Mouse (Mus musculus) layer of hippocampus, postnatal 36 days (tissue): ENCODE data around the gene Myo18b. TPM values are rescaled to one million over a fixed set of nuclear protein-coding genes. Genes with fewer than 3 reads are reported as not detected.

Experiments used
- DNase-seq, 2 experiments: peaks; one replicate each; pipeline ENCODE4 v3.0.0; 2022
- total RNA-seq, 2 experiments: library from RNA; stranded (reverse); gene quantifications; 2 replicates each; pipeline ENCODE4 v1.2.3; 2021

Myo18b gene
- total RNA-seq, 2 experiments from 2014 or later = 1.1 to 1.4 TPM

DNA sequence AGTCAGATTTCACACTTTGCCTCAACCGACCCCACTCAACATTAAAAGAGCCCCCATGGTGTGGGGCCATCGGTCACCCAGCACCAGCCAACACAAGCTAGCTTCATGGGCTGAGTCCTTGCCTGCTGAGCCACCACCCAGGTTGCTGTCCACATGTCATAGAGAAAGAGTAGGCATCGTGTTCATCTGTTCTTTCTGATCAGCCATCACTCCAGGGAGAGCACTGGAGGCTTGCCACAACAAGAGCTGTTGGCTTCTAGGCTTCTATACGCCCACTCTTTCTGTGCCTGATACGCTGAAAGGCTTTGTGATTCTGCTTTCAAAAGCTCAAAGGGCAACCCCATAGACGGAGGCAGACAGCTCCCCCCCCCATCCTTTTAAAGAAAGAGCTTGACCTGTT lies 151.0 kb downstream of the Myo18b start:
- peak; percentile 60 to 64 for DNase-seq

DNA sequence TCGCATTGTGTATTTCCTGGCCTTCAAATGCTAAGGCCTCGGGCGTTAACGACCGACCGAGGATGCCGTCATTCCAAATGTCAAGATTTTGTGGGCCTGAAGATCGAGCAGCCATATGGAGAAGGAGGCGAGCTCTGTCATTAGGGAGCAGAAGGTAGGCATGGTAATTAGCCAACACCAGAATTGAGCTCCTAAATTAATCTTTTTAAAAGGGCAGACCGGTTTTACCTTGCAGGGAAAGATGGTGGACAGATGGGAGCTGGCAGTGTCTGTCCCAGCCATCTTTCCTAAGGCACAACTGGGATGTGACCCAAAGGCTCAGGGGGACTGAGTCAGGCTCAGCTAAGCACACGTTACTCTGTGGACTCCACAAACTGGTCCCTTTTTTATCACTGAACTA lies 151.6 kb downstream of the Myo18b start:
- no peak for DNase-seq

DNA sequence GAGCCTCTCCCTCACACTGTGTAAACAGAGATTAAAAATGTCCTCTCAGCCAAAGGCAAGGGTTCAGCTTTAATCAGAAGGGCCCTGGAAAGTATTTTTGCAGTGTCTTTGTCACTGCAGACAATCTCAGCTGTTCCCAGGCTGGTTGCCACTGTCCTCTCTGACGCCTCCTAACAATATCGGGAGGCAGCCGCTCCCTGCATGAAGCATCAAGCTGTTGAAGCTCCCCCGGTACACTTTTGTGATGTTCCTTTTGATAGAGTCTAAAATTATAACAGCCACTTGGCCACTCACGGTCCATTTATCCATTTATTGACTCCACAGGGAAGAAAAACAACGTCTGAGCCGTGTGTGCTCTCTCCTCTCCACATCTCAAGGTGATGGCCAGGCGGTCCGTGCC lies 153.0 kb downstream of the Myo18b start:
- no peak for DNase-seq

DNA sequence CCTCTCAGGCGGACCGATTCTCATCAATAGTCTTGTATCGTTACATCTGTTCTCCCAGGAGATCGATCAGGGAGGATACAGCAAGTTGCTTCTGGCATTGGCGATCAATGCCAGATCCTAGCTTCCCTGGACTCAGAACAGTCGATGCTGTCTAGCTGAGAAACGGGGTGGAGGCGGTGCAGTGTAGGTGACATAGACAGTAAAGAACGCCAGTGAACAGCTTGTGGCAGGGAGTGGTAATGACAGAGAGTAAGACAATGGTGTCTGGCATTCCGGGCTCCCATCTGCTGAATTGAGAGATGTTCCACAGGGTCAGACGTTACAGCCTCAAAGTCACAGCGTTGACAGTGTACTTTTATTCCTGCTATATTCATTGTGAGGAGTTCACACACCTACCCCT lies 155.5 kb downstream of the Myo18b start:
- DNase-seq = peak; percentile 69 to 70

DNA sequence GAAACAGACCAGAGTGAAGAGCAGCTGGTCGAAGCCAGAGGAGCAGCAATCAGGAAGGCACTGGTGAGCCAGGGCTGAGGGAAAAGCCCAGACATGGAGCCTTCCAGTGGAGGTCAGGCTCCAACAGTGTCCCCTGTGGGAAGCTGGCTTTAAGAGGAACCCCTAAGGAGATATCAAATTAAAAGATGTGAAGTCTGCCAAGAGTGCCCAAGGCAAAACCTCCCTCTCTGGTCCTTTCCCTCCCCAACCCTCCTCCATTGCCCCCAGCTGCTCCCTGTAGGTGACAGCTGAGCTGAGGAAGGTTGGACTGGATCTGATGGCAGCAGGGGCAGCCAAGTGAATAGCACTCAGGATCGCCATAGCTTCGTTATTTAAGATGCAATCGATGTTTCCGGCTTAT lies 161.1 kb downstream of the Myo18b start:
- no peak for DNase-seq

DNA sequence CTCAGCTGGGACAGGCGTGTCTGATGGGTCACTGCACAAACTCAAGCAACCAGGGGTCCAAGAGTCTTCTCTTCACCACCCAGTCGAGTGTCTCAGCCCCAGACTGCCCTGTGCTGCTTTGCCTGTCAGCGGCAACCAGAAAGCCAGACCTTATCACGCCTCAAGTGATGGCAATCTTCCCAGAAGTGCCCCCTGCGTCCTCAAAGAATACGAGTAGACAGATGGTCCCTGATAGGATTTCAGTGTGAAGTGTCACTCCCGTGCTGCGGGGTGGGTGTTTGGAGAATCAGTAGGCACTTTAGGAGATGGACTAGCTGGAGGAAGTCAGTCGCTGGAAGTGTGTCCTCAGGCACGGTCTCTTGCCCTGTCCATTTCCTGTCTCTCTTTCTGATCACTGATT lies 165.6 kb downstream of the Myo18b start:
- DNase-seq = no peak

DNA sequence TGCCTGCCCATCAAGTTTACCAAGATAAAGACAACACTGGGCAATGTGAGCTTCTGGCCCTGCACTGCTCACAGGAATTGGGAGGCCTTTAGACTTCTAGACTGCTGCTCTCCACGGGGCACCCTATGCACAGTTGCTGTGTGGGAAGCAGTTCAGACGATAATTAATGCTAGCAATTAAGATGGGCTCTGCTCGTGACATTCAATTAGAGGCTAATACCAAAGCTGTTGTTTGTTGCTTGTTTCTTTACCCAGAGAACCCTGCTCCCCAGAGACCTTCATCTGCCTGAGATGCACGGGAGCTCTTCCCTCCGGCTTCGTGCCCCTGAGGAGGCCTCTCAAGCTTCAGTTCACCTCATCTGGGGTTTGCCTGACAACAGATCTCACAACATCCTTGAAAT lies 167.7 kb downstream of the Myo18b start:
- no peak for DNase-seq

DNA sequence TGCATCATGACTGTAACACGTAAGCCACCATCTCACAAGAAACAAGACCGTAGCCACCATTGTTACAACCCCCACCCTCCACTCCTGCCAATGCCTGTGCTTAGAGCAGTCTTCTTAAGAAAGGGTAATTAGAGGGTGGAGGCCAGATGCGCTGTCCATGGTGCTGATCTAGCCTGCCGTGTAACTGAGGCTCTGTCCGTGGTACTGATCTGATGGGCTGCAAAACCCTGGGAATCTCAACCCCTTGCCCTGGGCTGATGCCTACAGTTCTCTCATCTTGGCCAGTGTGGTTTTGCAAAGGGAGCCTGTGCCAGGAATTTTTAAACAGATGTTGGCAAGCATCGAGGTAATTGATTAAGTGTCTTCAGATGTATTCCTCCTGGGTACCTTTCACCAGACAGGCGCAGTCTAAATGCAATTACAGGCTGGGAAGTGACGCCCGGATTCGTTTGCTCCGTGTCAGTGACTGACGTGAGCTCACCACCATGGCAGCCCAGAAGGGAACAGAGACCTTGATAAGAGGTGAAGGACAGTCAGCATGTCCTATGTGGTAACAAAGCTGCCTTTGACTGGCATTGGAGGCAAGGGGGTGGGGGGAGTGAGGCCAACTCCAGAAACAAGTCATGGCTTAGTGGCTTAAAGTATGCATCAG lies 177.4 kb downstream of the Myo18b start:
- no peak for DNase-seq

DNA sequence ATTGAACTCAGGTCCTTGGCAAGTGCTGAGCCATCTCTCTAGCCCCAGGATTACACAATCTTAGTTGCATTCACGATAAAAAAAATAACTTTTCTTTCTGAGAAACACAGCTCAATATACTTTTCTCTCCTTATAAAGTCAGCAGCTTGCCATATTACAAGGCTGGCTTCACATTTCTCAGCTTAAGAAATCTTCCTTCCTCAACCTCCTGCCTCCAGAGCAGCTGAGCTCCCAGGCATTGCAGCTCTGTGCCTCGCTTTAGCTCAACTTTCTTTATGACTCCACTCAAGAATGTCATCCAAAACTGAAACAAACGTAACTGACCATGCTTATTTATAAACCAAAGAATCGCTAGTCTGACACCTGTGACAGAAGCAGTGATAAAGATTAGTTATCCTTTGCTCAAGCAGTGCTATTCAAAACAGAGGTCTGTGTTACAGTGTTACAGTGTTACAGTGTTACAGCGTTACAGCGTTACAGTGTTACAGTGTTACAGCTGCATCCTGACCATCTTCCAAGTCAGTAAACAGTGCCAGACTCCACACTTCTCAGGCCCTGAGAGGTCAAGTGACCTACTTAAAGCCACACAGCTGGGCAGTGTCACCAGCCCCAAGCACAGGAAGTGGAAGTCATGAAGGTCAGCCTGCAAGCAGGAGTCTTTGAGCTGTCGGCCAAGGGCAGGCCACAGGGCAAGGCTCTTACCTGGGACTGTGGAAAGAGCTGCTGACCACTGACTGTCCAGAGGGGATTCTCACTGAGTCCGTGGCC lies 181.3 kb downstream of the Myo18b start:
- DNase-seq = no peak

DNA sequence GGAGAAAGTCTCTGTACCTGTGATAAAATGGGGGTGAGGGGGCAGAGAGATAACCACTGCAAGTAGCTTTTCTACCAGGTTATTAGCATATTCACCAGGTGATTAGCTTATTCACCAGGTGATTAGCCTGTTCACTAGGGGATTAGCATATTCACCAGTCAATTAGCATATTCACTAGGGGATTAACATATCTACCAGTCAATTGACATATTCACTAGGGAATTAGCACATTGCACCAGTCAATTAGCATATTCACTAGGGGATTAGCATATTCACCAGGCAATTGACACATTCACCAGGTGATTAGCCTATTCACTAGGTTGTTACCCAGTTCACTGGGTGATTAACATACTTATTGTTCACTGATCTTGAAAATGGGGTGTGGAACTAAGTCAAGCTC lies 186.3 kb downstream of the Myo18b start:
- no peak for DNase-seq

DNA sequence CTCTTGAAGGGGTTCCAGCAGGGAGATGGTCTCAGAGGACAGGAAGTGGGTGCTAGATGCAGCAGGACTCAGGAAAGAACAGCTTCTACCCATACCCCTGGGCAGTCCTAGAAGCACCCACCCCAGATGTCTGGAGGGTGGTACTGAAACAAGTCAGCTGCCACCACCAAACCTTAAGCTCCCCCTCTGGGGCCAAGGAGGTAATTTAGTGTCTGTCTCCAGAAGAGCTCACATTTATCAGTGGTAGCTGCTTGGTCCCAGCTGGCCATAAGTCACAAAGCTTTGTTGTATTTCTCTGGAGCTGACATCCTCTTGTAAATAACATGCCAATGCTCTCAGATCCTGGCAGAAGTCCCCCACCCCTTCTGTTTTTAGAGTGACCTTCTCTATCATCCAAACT lies 187.7 kb downstream of the Myo18b start:
- DNase-seq = no peak

DNA sequence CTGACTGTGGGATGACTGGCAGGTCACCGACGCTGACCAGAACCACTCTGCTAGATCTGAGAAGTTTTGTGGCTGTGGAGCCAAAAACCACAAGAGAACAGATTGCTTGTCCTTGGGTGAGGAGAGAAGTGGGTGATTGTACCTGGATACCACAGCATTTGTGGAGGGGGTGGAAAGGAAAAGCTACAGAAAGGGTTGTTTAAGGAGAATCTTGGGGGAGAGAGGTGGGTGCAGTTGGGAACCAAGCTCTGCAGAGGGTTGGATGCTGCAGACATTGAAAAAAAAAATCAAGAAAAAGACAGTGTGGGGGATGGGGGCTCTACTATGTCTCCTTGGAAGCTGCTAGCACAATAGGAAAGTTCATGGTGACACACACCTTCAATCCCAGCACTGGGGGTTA lies 188.7 kb downstream of the Myo18b start:
- DNase-seq = no peak

DNA sequence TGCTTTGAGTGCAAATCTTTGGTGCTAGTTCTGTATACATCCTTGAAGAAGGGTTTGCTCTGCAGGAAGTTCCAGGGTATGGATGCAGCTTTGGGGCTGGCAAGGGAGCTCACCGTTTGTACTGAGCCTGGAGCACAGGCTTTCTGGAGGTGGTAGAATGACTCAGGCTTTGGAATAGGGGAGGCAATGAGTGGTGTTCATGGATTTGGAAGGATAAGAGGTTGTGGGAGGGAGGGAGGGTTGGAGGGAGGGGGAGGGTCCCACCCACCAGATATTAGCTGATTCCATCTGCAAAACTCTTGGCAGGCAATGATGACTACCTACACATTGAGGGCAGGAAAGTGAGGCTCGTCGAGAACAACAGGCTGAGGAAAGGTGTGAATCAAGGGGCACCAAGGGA lies 195.4 kb downstream of the Myo18b start:
- DNase-seq = peak; percentile 47 to 48

DNA sequence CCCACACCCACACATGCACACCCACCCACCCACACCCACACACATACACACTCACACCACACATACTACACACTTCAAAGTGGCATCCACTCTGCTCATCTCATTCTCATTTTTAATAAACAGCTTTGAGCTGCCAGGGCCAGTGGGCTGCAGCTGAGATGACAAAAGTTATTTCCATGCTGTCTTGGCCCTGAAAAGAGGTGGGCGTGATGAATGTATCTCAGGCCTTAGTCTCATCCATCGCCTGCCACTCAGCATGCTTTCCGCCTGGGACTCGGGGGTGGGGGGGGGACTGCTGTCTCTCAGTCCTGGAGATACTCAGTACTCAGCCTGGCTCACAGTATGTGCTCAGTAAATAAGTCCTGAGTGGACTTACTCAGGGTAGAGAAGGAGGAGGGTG lies 199.5 kb downstream of the Myo18b start:
- no peak for DNase-seq

DNA sequence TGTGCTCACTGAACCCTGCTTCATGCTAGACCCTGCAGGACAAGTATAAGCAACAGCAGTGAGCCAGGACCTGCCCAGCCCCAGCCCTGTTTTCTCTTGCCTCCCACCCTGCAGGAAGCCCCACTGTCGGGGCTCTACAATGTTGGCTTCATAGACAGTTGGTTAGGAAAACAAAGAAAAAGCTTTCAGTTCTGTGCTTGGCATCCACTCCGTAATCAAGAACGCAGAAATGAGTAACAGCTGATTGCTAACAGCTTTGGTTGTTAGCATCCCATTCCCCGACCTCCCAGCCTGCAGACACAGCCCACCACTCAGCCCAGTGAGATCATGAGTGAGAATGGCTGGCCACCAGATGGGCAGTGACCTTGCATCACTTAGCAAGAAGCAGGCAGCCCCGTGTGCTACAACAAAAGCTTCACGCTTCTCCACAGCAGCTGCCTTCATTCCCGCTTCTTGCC lies 200.9 kb downstream of the Myo18b start:
- peak in 1 of 2 experiments; percentile 30 for DNase-seq

DNA sequence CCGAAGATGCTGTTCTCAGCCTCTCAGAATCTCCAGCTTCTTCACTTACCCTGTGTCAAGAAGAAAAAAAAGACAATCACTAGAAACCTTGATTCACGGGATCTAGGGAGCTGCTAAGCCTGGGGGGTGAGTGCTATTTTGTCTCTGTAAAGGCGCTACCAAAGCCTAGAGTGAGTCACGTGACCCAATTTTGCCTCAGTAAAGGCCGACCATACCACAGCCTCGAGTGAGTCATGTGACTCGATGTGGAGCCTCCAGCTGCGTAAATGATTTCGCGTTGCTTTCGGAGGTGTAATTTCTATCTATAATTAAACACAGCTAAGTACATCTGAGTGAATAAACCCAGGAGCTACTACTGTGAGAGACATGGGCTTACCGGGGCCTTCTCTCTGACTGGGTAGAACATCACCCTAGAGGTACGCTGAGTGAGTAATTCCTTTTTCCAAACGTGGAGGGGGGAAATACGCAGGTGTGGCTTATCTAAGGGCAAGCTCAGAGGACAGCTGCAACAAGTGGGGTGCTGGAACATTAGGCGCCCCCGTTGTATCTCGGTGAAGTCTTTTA lies 202.8 kb downstream of the Myo18b start:
- DNase-seq = no peak

DNA sequence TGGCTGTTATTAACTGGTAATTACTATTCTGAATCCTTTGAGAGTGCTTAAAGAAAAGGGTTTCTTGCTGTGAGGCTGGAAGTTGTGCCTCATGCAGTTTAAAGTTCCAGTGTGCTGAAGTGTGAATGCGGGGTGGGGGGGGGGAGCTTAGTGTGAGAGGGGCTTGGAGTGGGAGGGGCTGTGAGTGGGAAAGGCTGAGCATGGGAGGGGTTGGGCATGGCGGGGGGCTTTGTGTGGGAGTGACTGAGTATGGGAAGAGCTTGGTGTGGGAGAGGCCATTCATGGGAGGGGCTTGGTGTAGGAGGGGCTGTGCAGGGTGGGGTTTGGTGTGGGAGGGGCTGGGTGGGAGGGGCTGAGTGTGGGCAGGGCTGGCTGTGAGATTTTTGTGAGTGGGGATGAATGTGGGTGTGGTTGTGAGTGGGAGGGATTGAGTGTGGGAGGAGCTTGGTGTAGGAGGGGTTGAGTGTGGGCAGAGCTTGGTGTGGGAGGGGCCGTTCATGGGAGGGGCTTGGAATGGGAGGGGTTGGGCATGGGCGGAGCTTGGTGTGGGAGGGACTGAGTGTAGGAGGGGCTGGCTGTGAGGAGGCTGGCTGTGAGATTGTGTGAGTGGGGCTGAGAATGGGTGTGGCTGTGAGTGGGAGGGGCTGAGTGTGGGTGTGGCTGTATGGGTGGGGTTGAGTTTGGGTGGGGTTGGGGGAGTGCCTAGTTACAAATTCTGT lies 208.9 kb downstream of the Myo18b start:
- no peak for DNase-seq

DNA sequence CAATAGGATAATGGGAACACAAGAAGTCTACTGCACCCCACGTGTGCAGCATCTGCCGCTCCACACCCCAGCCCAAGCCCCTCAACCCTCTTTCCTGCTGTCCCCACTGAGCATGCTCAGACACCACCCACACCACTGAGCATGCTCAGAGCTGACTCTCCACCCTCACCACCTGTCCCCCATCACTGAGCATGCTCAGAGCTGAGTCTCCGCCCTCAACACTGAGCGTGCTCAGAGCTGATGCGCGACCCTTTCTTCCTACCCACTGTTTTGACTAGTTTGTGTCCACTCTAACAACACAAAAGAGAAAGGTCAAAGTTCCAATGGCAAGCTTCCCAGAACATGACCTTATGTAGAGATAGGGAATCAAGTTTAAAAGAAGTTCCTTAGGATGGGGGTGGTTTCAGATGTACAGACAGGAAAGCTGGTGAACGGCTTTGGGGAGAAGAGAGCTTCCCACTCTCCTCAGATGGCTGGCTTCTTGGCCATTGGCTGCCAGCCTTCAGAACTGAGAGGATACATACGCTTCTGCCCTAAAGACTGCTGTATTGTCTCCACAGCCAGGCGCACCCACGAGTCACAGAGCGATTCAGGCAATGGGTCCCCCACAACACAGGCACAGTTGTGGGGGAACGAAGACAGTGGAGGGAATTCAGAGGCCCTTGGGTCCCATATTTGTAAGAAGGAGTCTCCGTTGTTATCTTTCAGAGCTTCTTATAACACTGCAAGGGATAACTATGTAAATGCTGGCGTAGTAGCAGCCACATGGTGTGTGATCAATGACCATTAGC lies 209.7 kb downstream of the Myo18b start:
- no peak for DNase-seq

DNA sequence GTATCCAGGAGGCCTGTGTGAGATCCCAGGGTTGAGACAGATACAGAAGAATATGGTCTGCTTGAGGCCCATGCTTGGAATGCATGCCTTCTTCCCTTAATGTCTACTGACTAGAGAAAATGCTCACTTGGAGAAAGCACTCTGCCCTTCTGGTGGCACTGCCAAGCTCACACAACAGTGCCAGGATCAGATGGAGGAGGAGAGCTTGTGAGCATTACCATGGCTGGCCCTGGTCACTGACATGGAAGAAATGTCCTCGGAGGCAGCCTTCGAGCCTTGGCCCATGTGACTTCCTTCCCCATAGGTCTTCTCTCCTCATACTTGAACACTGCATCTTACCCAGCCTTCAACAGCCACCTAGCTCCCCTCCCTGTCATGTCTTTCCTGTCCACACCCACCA lies 216.9 kb downstream of the Myo18b start:
- DNase-seq = no peak

DNA sequence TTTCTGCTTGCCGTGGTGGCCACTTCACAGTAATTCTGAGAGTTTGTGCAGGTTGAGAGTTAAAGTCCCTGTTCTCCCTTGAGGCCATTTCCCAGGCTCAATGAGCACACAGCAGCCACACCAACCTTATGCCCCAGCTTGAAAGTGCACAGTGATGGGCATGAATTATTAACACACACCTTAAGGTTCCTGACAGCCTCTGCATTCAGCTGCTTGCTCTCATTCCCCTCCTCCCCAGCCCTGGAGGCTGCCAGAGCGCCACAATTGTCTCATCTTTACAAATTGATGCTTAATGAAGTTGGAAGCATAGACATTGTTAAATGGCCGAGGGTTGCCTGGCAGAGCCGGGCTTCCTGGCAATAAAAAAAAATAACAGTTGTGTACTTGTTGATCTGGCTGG lies 218.0 kb downstream of the Myo18b start:
- no peak for DNase-seq

DNA sequence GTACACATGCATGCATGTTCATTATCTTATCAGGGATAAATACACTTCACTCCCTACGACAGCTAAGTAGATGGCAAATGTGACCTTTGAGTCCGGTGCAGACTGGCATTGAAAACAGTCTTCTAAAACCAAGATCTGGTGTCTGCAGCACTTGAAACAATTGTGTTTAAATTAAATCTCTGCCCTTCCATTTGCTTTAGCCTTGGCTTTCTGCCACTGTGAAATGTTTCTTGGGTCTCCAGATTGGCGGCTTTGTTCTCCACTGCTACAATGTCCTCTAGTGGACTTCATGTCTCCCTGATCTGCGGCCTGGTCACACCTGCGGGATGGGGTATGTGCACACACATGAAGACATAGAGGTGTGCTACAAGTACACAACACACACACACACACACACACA lies 221.4 kb downstream of the Myo18b start:
- no peak for DNase-seq

DNA sequence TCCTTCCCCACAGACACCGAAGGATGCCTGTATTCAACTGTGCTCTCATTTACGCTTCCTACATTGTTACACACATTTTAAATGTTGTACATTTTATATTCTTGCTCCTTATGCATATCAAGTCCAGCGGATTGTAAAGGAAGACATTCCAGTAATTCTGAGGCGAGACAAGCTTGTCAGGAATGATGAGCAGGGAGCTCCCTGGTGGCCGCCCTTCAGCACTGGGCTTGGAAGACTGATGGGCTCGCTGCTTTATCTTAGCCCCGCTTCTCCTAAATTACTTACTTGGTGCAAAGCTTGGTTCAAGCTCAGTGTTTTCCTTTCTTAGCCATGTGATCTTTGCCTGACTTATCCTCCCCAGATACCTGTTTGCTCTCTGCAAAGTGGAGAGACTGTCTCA lies 223.7 kb downstream of the Myo18b start:
- no peak for DNase-seq
